Mouse (Mus musculus) C2C12 (cell line): ENCODE measurements around the gene Lrg1.

ENCODE experiments used
- CTCF ChIP-seq: IDR thresholded peaks from one replicate; pipeline ENCODE4 v1.5.1; 2011; ENCODE audit not compliant: control insufficient read depth, insufficient read depth, insufficient read length
- MAX ChIP-seq: IDR thresholded peaks from one replicate; pipeline ENCODE4 v1.6.1; 2011; ENCODE audit warnings: mild to moderate bottlenecking, control low read depth
- MYOD1 ChIP-seq: IDR thresholded peaks from one replicate; pipeline ENCODE4 v1.6.1; 2011; ENCODE audit warnings: low read depth; ENCODE audit not compliant: control insufficient read depth, insufficient read length

DNA sequence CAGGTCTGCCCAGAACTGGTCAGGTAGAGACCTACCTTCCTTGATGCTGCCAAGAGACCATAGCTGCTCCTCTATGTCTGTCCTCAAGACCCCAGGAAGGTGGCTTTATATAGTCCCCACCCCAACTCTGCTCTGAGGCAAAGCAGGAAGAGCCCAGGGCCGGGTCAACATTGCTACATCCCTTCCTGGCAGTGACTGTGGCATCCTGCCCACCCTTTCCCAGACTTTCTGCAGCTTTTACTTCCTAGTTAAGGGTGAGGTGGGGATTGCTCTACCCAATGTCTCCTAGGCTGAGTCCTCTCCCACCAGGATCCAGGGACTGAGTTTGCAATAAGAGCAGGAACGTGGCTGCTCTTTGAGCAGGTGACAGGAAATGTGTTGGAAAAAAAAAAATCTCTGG, at the start of gene Lrg1:
- TF ChIP-seq MAX (no peak), CTCF (no peak), MYOD1 (no peak)
